Mouse (Mus musculus) embryonic fibroblast, embryonic 13.5 days (primary cell): ENCODE measurements around the gene Prpf40b.

ENCODE experiments used
- CTCF ChIP-seq: IDR thresholded peaks from 2 replicates; pipeline ENCODE4 v1.5.1; 2011; ENCODE audit warnings: mild to moderate bottlenecking, control low read depth, low read length, moderate library complexity, borderline replicate concordance; ENCODE audit not compliant: insufficient read depth
- POLR2A ChIP-seq: IDR thresholded peaks from 2 replicates; pipeline ENCODE4 v1.6.1; 2011; ENCODE audit warnings: low read depth, mild to moderate bottlenecking, control low read depth, low read length, moderate library complexity

DNA sequence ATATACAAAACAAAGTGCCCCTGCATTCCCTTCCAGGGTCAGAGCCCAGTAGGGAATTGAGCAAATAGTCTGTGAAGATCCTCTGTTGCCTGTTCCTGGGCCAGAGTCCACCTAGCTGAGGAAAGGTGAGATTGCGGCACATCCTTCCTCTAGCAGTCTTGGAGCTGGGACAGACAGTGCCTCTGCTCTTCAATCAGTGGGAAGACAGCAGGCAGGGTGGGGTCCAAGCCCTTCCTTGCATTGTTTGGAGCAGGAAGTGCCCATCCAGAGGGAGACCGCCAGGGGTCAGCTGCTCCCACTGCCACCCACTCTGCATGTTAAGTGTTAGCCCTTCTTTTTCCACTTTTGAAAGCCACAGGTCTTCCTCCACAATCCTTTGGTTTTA lies 22.4 kb downstream of the Prpf40b start:
- TF ChIP-seq CTCF, result no peak
- TF ChIP-seq POLR2A, result no peak
